ENCODE assay signal across 12 mouse cellular contexts in genomic region chr10:39532008-39532740, GRCm38 (mm10).
DNase-seq lines count a peak whose midpoint lies in the region; ATAC-seq and TF ChIP-seq lines count a peak whose summit lies in the region.
"Had no signal": no experiment of that assay in that cellular context is flagged by ENCODE, and none has a peak within 500 bp of the region (broad histone marks: within the 10 kb centered on the region; RNA-seq: fewer than 3 reads in every experiment).

No protein-coding gene starts in this region.

- DNase-seq in forebrain, embryonic 10.5 days (ENCODE audit: extremely low spot score, low spot score), result no peak
- no peak for DNase-seq in forebrain, embryonic 11.5 days (ENCODE audit: low spot score)
- no peak for DNase-seq in neural tube, embryonic 11.5 days (ENCODE audit: low spot score)
- DNase-seq in neural tube, embryonic 10.5 days (ENCODE audit: extremely low spot score, low spot score), result no peak
- no peak for DNase-seq in kidney, postnatal 0 days (ENCODE audit: low spot score)
- DNase-seq in ovary, adult 18-20 months (ENCODE audit: low spot score), result no peak
- no peak for DNase-seq in left cerebral cortex, adult 11 months (ENCODE audit: low spot score)
- DNase-seq: adrenal gland, adult 2 months; gastrocnemius, postnatal 36 days; liver, embryonic 13.5 days had no signal

- WGBS in forebrain, embryonic 10.5 days, result 68% methylated on average over 20 of the region's 20 CpGs
- WGBS in forebrain, embryonic 11.5 days, result 72% methylated on average over 19 of the region's 20 CpGs
- WGBS in neural tube, embryonic 11.5 days, result 57% methylated on average over 20 of the region's 20 CpGs
- 54% methylated on average over 19 of the region's 20 CpGs for WGBS in kidney, postnatal 0 days

- peaks cover 37% of the 10 kb centered on the region for H3K4me1 ChIP-seq in forebrain, embryonic 10.5 days
- H3K4me1 ChIP-seq in forebrain, embryonic 11.5 days (replicated peaks; ENCODE audit: control insufficient read depth, insufficient read depth, low read length), result no peaks in the 10 kb centered on the region
- peaks cover 26% of the 10 kb centered on the region for H3K4me1 ChIP-seq in neural tube, embryonic 11.5 days (ENCODE audit: control insufficient read depth, insufficient read depth, low read length)
- H3K4me1 ChIP-seq in kidney, postnatal 0 days (replicated peaks; ENCODE audit: insufficient read depth, low read length), result peaks cover 20% of the 10 kb centered on the region
- H3K4me1 ChIP-seq: liver, embryonic 13.5 days had no signal

- H3K36me3 ChIP-seq in forebrain, embryonic 10.5 days (replicated peaks), result peaks cover 56% of the 10 kb centered on the region
- peaks cover 4% of the 10 kb centered on the region; the same call in 1 of the 2 replicates for H3K36me3 ChIP-seq in forebrain, embryonic 11.5 days (ENCODE audit: control insufficient read depth, insufficient read depth, low read length)
- 0 out of 2 replicates have a peak, but pooled peaks cover 2% of the 10 kb centered on the region for H3K36me3 ChIP-seq in neural tube, embryonic 11.5 days (ENCODE audit: control insufficient read depth, insufficient read depth, low read length)
- H3K36me3 ChIP-seq in kidney, postnatal 0 days (ENCODE audit: insufficient read depth, low read length), result no peaks in the 10 kb centered on the region

- H3K9ac ChIP-seq in forebrain, embryonic 11.5 days (ENCODE audit: low read length), result no peak overlapping the region
- no peak overlapping the region for H3K9ac ChIP-seq in neural tube, embryonic 11.5 days (ENCODE audit: low read length)
- no peak overlapping the region for H3K9ac ChIP-seq in kidney, postnatal 0 days (ENCODE audit: low read depth, low read length)
- H3K9ac ChIP-seq: liver, embryonic 13.5 days; neural tube, embryonic 12.5 days had no signal

- H3K27ac ChIP-seq in forebrain, embryonic 10.5 days, result peak overlapping the region; percentile 51
- no peak overlapping the region for H3K27ac ChIP-seq in forebrain, embryonic 11.5 days (ENCODE audit: low read depth, low read length)
- no peak overlapping the region for H3K27ac ChIP-seq in neural tube, embryonic 11.5 days (ENCODE audit: low read depth, low read length)
- H3K27ac ChIP-seq in kidney, postnatal 0 days, result peak overlapping the region; percentile 39; the same call in 1 of the 2 replicates
- H3K27ac ChIP-seq: liver, embryonic 13.5 days; neural tube, embryonic 12.5 days had no signal

- H3K27me3 ChIP-seq in forebrain, embryonic 10.5 days (ENCODE audit: poor library complexity, severe bottlenecking), result peaks cover 2% of the 10 kb centered on the region
- no peaks in the 10 kb centered on the region for H3K27me3 ChIP-seq in forebrain, embryonic 11.5 days (ENCODE audit: control insufficient read depth, insufficient read depth, low read length)
- H3K27me3 ChIP-seq in neural tube, embryonic 11.5 days (ENCODE audit: control insufficient read depth, insufficient read depth, low read length), result no peaks in the 10 kb centered on the region
- H3K27me3 ChIP-seq in kidney, postnatal 0 days (ENCODE audit: insufficient read depth, low read length), result no peaks in the 10 kb centered on the region
- H3K27me3 ChIP-seq: liver, embryonic 13.5 days; neural tube, embryonic 12.5 days had no signal

- H3K9me3 ChIP-seq in forebrain, embryonic 10.5 days, result no peaks in the 10 kb centered on the region
- H3K9me3 ChIP-seq in forebrain, embryonic 11.5 days (ENCODE audit: control insufficient read depth, low read length), result no peaks in the 10 kb centered on the region
- H3K9me3 ChIP-seq in neural tube, embryonic 11.5 days (ENCODE audit: control insufficient read depth, low read length), result no peaks in the 10 kb centered on the region
- no peaks in the 10 kb centered on the region for H3K9me3 ChIP-seq in kidney, postnatal 0 days (replicated peaks; ENCODE audit: low read length)
- H3K9me3 ChIP-seq: liver, embryonic 13.5 days; neural tube, embryonic 12.5 days had no signal

- no peak overlapping the region for H3K4me2 ChIP-seq in forebrain, embryonic 11.5 days (ENCODE audit: low read depth, low read length, severe bottlenecking)
- no peak overlapping the region for H3K4me2 ChIP-seq in neural tube, embryonic 11.5 days (ENCODE audit: low read depth)
- peak overlapping the region; percentile 0; the same call in 1 of the 2 replicates for H3K4me2 ChIP-seq in kidney, postnatal 0 days (ENCODE audit: low read length)
- H3K4me2 ChIP-seq: liver, embryonic 13.5 days; neural tube, embryonic 12.5 days had no signal

- no peak overlapping the region for H3K4me3 ChIP-seq in forebrain, embryonic 10.5 days
- no peak overlapping the region for H3K4me3 ChIP-seq in forebrain, embryonic 11.5 days (ENCODE audit: low read depth, low read length)
- no peak overlapping the region for H3K4me3 ChIP-seq in neural tube, embryonic 11.5 days (ENCODE audit: low read depth, low read length)
- no peak overlapping the region for H3K4me3 ChIP-seq in kidney, postnatal 0 days (replicated peaks; ENCODE audit: low read depth, low read length)
- H3K4me3 ChIP-seq: liver, embryonic 13.5 days; neural tube, embryonic 12.5 days had no signal

- ATAC-seq in forebrain, embryonic 11.5 days (replicated peaks; ENCODE audit: low FRiP score), result no peak
- ATAC-seq in neural tube, embryonic 11.5 days (ENCODE audit: insufficient read depth, low FRiP score, low TSS enrichment), result 0 out of 2 replicates have a peak, but pooled peaks have one; percentile 36
- ATAC-seq in kidney, postnatal 0 days (replicated peaks; ENCODE audit: low FRiP score, low read depth), result 0 out of 2 replicates have a peak, but pooled peaks have one; percentile 35
- ATAC-seq in megakaryocyte progenitor cell, adult 5-6 weeks (replicated peaks; ENCODE audit: poor library complexity), result no peak

- TF ChIP-seq CTCF in kidney, postnatal 0 days (IDR thresholded peaks at IDR 0.05; ENCODE audit: low read depth), result no peak

Comparison
In these comparisons a context has a peak if more than half of its experiments do, and no peak if none do; other contexts are left out.
1. H3K27ac ChIP-seq: peak in forebrain, embryonic 10.5 days (single experiment) and kidney, postnatal 0 days (single experiment); none in forebrain, embryonic 11.5 days (single experiment) and neural tube, embryonic 11.5 days (single experiment).
2. ATAC-seq: peak in neural tube, embryonic 11.5 days (single experiment) and kidney, postnatal 0 days (single experiment); none in forebrain, embryonic 11.5 days (single experiment) and megakaryocyte progenitor cell, adult 5-6 weeks (single experiment).